Mouse (Mus musculus) midbrain, embryonic 13.5 days (tissue): ENCODE data around the gene Slit1. TPM values are rescaled to one million over a fixed set of nuclear protein-coding genes. Genes with fewer than 3 reads are reported as not detected.

Experiments used
- ATAC-seq: fragments of 200-750 bp; cut with Nextera tagmentation; 2 replicates; pipeline ENCODE4 v1.8.0; 2017; ENCODE audit warnings: mild to moderate bottlenecking, moderate TSS enrichment, moderate library complexity
- H3K27ac ChIP-seq: fragments of 300-500 bp; sonication (generic); 2 replicates; pipeline ENCODE4 v1.5.1; 2015; ENCODE audit warnings: inconsistent platforms, mild to moderate bottlenecking, moderate library complexity
- H3K27me3 ChIP-seq: fragments of 300-500 bp; sonication (generic); 2 replicates; pipeline ENCODE4 v1.6.1; 2015; ENCODE audit warnings: mild to moderate bottlenecking, inconsistent platforms
- H3K36me3 ChIP-seq: fragments of 300-500 bp; sonication (generic); 2 replicates; pipeline ENCODE4 v1.6.1; 2015; ENCODE audit warnings: mild to moderate bottlenecking, inconsistent platforms
- H3K4me1 ChIP-seq: fragments of 300-500 bp; sonication (generic); replicated peaks from 2 replicates; pipeline ENCODE4 v1.6.1; 2015; ENCODE audit warnings: inconsistent platforms
- H3K4me2 ChIP-seq: fragments of 300-500 bp; sonication (generic); replicated peaks from 2 replicates; pipeline ENCODE4 v1.6.1; 2015; ENCODE audit warnings: moderate library complexity, mild to moderate bottlenecking, inconsistent platforms
- H3K4me3 ChIP-seq: fragments of 300-500 bp; sonication (generic); replicated peaks from 2 replicates; pipeline ENCODE4 v1.5.1; 2015; ENCODE audit warnings: mild to moderate bottlenecking, inconsistent platforms
- H3K9ac ChIP-seq: fragments of 300-500 bp; sonication (generic); replicated peaks from 2 replicates; pipeline ENCODE4 v1.6.1; 2015; ENCODE audit warnings: mild to moderate bottlenecking, inconsistent platforms
- H3K9me3 ChIP-seq: fragments of 300-500 bp; sonication (generic); 2 replicates; pipeline ENCODE4 v1.6.1; 2016; ENCODE audit warnings: mild to moderate bottlenecking, inconsistent platforms
- WGBS: fragments of 180-500 bp; shearing (Covaris S2); methylation state at CpG from one replicate; pipeline ENCODE4 v1.1.7; 2015; 5-methylcytosine and 5-hydroxymethylcytosine counted together
- polyA plus RNA-seq: library from polyadenylated mRNA; unstranded; fragments of >200 nt; fragmentation: Nextera tagmentation; extraction: Ambion mirVana; gene quantifications from 2 replicates; pipeline ENCODE4 v1.2.1, GENCODE M21; 2015

Gene Slit1
- polyA plus RNA-seq, 1 experiment from 2014 or later, result 23.8 TPM

- H3K27ac ChIP-seq, result peak overlapping the region; percentile 55
- peak overlapping the region; percentile 38 for H3K4me2 ChIP-seq
- H3K9me3 ChIP-seq, result no peaks in the 10 kb centered on the region
- 16% methylated on average over 16 of the region's 16 CpGs for WGBS
- peaks cover 10% of the 10 kb centered on the region for H3K36me3 ChIP-seq
- H3K4me3 ChIP-seq, result 0 out of 2 replicates have a peak overlapping the region, but pooled peaks have one; percentile 6
- peaks cover 60% of the 10 kb centered on the region for H3K4me1 ChIP-seq
- peak overlapping the region; percentile 46; the same call in 1 of the 2 replicates for H3K9ac ChIP-seq
- H3K27me3 ChIP-seq, result peaks cover 9% of the 10 kb centered on the region
- ATAC-seq, result peak; percentile 79
Observed at GRCm38 (mm10) chr19:41613325-41614087, 130.0 kb downstream of the Slit1 start.

GRCm38 (mm10) chr19:41611683-41612082 lies 131.8 kb downstream of the Slit1 start:
- Histone ChIP-seq H3K4me1 (peaks cover 46% of the 10 kb centered on the region), H3K36me3 (peaks cover 19% of the 10 kb centered on the region), H3K27me3 (peaks cover 9% of the 10 kb centered on the region), H3K4me2 (no peak overlapping the region), H3K9ac (no peak overlapping the region), H3K9me3 (0 out of 2 replicates have a peak, but pooled peaks cover 5% of the 10 kb centered on the region), H3K27ac (no peak overlapping the region), H3K4me3 (no peak overlapping the region)
- WGBS, result 79% methylated on average over 6 of the region's 6 CpGs
- no peak for ATAC-seq

GRCm38 (mm10) chr19:41606208-41606987 lies 137.1 kb downstream of the Slit1 start:
- 79% methylated on average over 10 of the region's 10 CpGs for WGBS
- no peak for ATAC-seq
- no peak overlapping the region for H3K4me3 ChIP-seq
- no peak overlapping the region for H3K9ac ChIP-seq
- peaks cover 54% of the 10 kb centered on the region for H3K36me3 ChIP-seq
- 0 out of 2 replicates have a peak, but pooled peaks cover 5% of the 10 kb centered on the region for H3K9me3 ChIP-seq
- H3K4me1 ChIP-seq, result no peaks in the 10 kb centered on the region
- no peak overlapping the region for H3K4me2 ChIP-seq
- H3K27me3 ChIP-seq, result 0 out of 2 replicates have a peak, but pooled peaks cover 6% of the 10 kb centered on the region
- H3K27ac ChIP-seq, result no peak overlapping the region

GRCm38 (mm10) chr19:41600647-41601046 lies 142.8 kb downstream of the Slit1 start:
- H3K27ac ChIP-seq, result no peak overlapping the region
- H3K27me3 ChIP-seq, result no peaks in the 10 kb centered on the region
- H3K36me3 ChIP-seq, result peaks cover 32% of the 10 kb centered on the region
- no peak overlapping the region for H3K4me3 ChIP-seq
- no peaks in the 10 kb centered on the region for H3K9me3 ChIP-seq
- 47% methylated on average over 11 of the region's 11 CpGs for WGBS
- no peak overlapping the region for H3K9ac ChIP-seq
- ATAC-seq, result 0 out of 2 replicates have a peak, but pooled peaks have one; percentile 28
- peaks cover 6% of the 10 kb centered on the region for H3K4me1 ChIP-seq
- no peak overlapping the region for H3K4me2 ChIP-seq

GRCm38 (mm10) chr19:41597170-41597894 lies 146.1 kb downstream of the Slit1 start:
- Histone ChIP-seq H3K9me3 (no peaks in the 10 kb centered on the region), H3K36me3 (peaks cover 12% of the 10 kb centered on the region), H3K27me3 (no peaks in the 10 kb centered on the region), H3K4me1 (peaks cover 6% of the 10 kb centered on the region), H3K9ac (no peak overlapping the region), H3K4me3 (no peak overlapping the region), H3K27ac (no peak overlapping the region), H3K4me2 (no peak overlapping the region)
- ATAC-seq, result no peak
- 92% methylated on average over 6 of the region's 6 CpGs for WGBS

GRCm38 (mm10) chr19:41591808-41592207 lies 151.7 kb downstream of the Slit1 start:
- Histone ChIP-seq H3K9me3 (no peaks in the 10 kb centered on the region), H3K36me3 (peaks cover 5% of the 10 kb centered on the region), H3K27ac (no peak overlapping the region), H3K27me3 (no peaks in the 10 kb centered on the region), H3K4me2 (no peak overlapping the region), H3K4me3 (no peak overlapping the region), H3K9ac (no peak overlapping the region), H3K4me1 (peaks cover 8% of the 10 kb centered on the region; the same call in 1 of the 2 replicates)
- ATAC-seq, result no peak
- 81% methylated on average over 12 of the region's 12 CpGs for WGBS

- no peak overlapping the region for H3K4me3 ChIP-seq
- H3K4me2 ChIP-seq, result no peak overlapping the region
- H3K9ac ChIP-seq, result no peak overlapping the region
- H3K27me3 ChIP-seq, result no peaks in the 10 kb centered on the region
- H3K36me3 ChIP-seq, result peaks cover 26% of the 10 kb centered on the region
- no peaks in the 10 kb centered on the region for H3K9me3 ChIP-seq
- no peak for ATAC-seq
- peaks cover 8% of the 10 kb centered on the region; the same call in 1 of the 2 replicates for H3K4me1 ChIP-seq
- no peak overlapping the region for H3K27ac ChIP-seq
- 75% methylated on average over 8 of the region's 8 CpGs for WGBS
Observed at GRCm38 (mm10) chr19:41589681-41590080, 153.8 kb downstream of the Slit1 start.

GRCm38 (mm10) chr19:41589026-41589425 lies 154.4 kb downstream of the Slit1 start:
- Histone ChIP-seq H3K4me3 (no peak overlapping the region), H3K4me1 (peaks cover 8% of the 10 kb centered on the region; the same call in 1 of the 2 replicates), H3K9ac (no peak overlapping the region), H3K36me3 (peaks cover 33% of the 10 kb centered on the region), H3K9me3 (no peaks in the 10 kb centered on the region), H3K27ac (no peak overlapping the region), H3K4me2 (no peak overlapping the region), H3K27me3 (no peaks in the 10 kb centered on the region)
- 82% methylated on average over 7 of the region's 7 CpGs for WGBS
- no peak for ATAC-seq

GRCm38 (mm10) chr19:41587431-41588222 lies 155.8 kb downstream of the Slit1 start:
- peaks cover 47% of the 10 kb centered on the region for H3K36me3 ChIP-seq
- no peak for ATAC-seq
- H3K27ac ChIP-seq, result no peak overlapping the region
- no peak overlapping the region for H3K4me2 ChIP-seq
- peaks cover 8% of the 10 kb centered on the region; the same call in 1 of the 2 replicates for H3K4me1 ChIP-seq
- H3K9ac ChIP-seq, result no peak overlapping the region
- no peaks in the 10 kb centered on the region for H3K27me3 ChIP-seq
- no peaks in the 10 kb centered on the region for H3K9me3 ChIP-seq
- no peak overlapping the region for H3K4me3 ChIP-seq
- WGBS, result 80% methylated on average over 20 of the region's 20 CpGs

- Histone ChIP-seq H3K4me3 (no peak overlapping the region), H3K9ac (no peak overlapping the region), H3K27me3 (no peaks in the 10 kb centered on the region), H3K9me3 (no peaks in the 10 kb centered on the region), H3K4me2 (no peak overlapping the region), H3K4me1 (0 out of 2 replicates have a peak, but pooled peaks cover 8% of the 10 kb centered on the region), H3K36me3 (peaks cover 55% of the 10 kb centered on the region), H3K27ac (no peak overlapping the region)
- WGBS, result 92% methylated on average over 10 of the region's 10 CpGs
- ATAC-seq, result no peak
Observed at GRCm38 (mm10) chr19:41586752-41587151, 156.7 kb downstream of the Slit1 start.

GRCm38 (mm10) chr19:41582918-41583514 lies 160.4 kb downstream of the Slit1 start:
- Histone ChIP-seq H3K27ac (no peak overlapping the region), H3K4me3 (no peak overlapping the region), H3K9me3 (no peaks in the 10 kb centered on the region), H3K36me3 (peaks cover 59% of the 10 kb centered on the region), H3K4me1 (no peaks in the 10 kb centered on the region), H3K9ac (no peak overlapping the region), H3K4me2 (no peak overlapping the region), H3K27me3 (no peaks in the 10 kb centered on the region)
- ATAC-seq, result no peak
- WGBS, result 99% methylated on average over 5 of the region's 5 CpGs
